Mouse (Mus musculus): ENCODE results near the gene Kif3c. TPM values are rescaled to one million over a fixed set of nuclear protein-coding genes. Genes with fewer than 3 reads are reported as not detected.

The Kif3c gene
- polyA plus RNA-seq, 1 experiment, result 3.0 TPM

DNA sequence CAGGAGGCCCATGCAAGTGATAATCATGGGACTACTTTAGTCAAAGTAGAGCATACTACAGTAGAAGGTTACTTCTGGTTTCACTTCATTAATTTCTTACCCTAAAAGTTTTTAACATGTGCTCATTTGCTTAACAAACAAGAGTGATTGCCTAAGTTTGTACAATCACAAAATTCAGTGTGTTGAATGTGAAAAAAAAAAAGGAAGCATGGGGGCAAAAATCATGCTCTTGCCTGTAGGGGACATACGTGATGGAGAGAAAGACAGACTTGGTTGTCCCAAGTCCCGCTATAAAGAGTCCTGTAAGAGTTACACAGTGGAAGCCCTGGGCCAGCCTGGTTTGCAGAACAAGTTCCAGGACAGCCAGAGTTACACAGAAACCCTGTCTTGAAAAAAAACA lies 4.9 kb upstream of the Kif3c start:
- TF ChIP-seq CTCF (IDR thresholded peaks at IDR 0.05; ENCODE audit: control insufficient read depth, insufficient read depth, low read length) (no peak), POLR2A (IDR thresholded peaks at IDR 0.05; ENCODE audit: borderline replicate concordance, control insufficient read depth, low read depth, low read length) (no peak)
- Histone ChIP-seq H3K27ac (ENCODE audit: control insufficient read depth, insufficient read depth, low read depth, low read length, poor library complexity) (no peak overlapping the region), H3K4me1 (ENCODE audit: control insufficient read depth, insufficient read depth, low read length) (no peaks in the 10 kb centered on the region; the same call in 1 of the 2 replicates), H3K4me3 (replicated peaks; ENCODE audit: control insufficient read depth, low read depth, low read length) (no peak overlapping the region)
- 69% methylated on average over 2 of the region's 2 CpGs for WGBS

DNA sequence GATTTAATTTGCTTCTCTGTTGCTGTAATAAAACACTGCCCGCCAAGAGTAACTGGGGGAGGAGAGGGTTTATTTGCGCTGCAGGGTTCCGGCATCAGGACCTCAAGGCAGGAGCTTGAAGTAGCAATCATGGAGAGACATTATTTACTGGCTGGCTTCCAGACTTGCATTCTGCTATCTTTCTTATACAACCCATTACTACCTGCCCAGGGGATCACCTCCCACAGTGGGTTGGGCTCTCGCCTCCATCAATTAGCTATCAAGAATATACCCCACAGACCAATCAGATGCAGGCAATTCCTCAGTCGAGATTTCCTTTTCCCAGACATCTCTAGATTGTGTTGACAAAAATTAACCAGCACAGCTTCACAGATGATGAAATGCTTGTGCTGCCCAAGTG lies 856 bp upstream of the Kif3c start:
- TF ChIP-seq CTCF (IDR thresholded peaks at IDR 0.05; ENCODE audit: control insufficient read depth, insufficient read depth, low read length) (no peak), POLR2A (IDR thresholded peaks at IDR 0.05; ENCODE audit: borderline replicate concordance, control insufficient read depth, low read depth, low read length) (no peak)
- no peaks in the 10 kb centered on the region; the same call in 1 of the 2 replicates for H3K4me1 ChIP-seq (ENCODE audit: control insufficient read depth, insufficient read depth, low read length)
- H3K4me3 ChIP-seq (replicated peaks; ENCODE audit: control insufficient read depth, low read depth, low read length), result no peak overlapping the region
- 86% methylated on average over 5 of the region's 5 CpGs for WGBS
- H3K27ac ChIP-seq (ENCODE audit: control insufficient read depth, insufficient read depth, low read depth, low read length, poor library complexity), result no peak overlapping the region

DNA sequence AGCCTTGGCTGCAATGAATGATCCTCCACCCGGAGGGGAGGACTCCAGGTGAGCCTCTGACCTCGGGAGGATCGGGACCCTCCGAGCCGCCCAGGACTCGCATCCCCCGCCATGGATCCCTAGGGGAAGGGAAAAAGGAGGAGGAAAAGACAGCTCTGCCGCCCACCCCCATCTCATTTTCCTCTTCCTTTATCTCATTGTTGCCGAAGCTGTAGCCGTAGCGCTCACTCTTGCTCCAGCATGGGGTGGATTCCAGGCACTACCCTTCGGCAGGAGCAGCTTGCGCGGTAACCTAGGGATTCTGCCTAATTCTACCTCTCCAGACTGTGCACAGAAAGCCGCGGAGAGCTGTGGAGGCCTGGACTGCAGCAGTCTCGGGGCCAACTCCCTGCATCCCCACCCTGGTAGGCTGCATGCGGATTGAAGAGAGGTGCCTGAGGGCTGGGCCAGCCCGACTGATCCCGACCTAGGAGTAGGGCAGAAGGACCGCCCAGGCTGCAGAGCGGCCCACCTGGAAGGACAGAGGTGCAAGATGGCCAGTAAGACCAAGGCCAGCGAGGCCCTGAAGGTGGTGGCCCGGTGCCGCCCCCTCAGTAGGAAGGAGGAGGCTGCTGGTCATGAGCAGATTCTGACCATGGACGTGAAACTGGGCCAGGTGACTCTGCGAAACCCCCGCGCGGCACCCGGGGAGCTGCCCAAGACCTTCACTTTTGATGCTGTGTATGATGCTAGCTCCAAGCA lies 687 bp downstream of the Kif3c start:
- no peak overlapping the region for H3K27ac ChIP-seq (ENCODE audit: control insufficient read depth, insufficient read depth, low read depth, low read length, poor library complexity)
- H3K4me3 ChIP-seq (replicated peaks; ENCODE audit: control insufficient read depth, low read depth, low read length), result peak overlapping the region; percentile 76
- TF ChIP-seq POLR2A (IDR thresholded peaks at IDR 0.05; ENCODE audit: borderline replicate concordance, control insufficient read depth, low read depth, low read length) (0 out of 2 replicates have a peak, but pooled peaks have one; percentile 20), CTCF (IDR thresholded peaks at IDR 0.05; ENCODE audit: control insufficient read depth, insufficient read depth, low read length) (no peak)
- WGBS, result 15% methylated on average over 31 of the region's 31 CpGs
- H3K4me1 ChIP-seq (ENCODE audit: control insufficient read depth, insufficient read depth, low read length), result no peaks in the 10 kb centered on the region; the same call in 1 of the 2 replicates

DNA sequence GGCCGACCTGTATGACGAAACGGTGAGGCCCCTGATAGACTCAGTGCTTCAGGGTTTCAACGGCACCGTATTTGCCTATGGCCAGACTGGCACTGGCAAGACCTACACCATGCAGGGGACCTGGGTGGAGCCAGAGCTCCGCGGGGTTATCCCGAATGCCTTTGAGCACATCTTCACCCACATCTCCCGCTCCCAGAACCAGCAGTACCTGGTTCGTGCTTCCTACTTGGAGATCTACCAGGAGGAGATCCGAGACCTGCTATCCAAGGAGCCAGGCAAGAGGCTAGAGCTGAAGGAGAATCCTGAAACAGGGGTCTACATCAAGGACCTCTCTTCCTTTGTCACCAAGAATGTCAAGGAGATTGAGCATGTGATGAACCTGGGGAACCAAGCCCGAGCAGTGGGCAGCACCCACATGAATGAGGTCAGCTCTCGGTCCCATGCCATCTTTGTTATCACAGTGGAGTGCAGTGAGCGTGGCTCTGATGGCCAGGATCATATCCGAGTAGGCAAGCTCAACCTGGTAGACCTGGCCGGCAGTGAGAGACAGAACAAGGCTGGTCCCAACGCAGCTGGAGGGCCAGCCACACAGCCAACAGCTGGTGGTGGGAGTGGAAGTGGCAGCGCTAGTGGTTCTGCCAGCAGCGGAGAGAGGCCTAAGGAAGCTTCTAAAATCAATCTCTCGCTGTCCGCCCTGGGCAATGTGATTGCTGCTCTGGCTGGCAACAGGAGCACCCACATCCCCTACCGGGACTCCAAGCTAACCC lies 1.4 kb downstream of the Kif3c start:
- Histone ChIP-seq H3K27ac (ENCODE audit: control insufficient read depth, insufficient read depth, low read depth, low read length, poor library complexity) (no peak overlapping the region), H3K4me3 (replicated peaks; ENCODE audit: control insufficient read depth, low read depth, low read length) (no peak overlapping the region), H3K4me1 (ENCODE audit: control insufficient read depth, insufficient read depth, low read length) (no peaks in the 10 kb centered on the region; the same call in 1 of the 2 replicates)
- WGBS, result 81% methylated on average over 22 of the region's 22 CpGs
- no peak for TF ChIP-seq POLR2A (IDR thresholded peaks at IDR 0.05; ENCODE audit: borderline replicate concordance, control insufficient read depth, low read depth, low read length)
- no peak for TF ChIP-seq CTCF (IDR thresholded peaks at IDR 0.05; ENCODE audit: control insufficient read depth, insufficient read depth, low read length)

DNA sequence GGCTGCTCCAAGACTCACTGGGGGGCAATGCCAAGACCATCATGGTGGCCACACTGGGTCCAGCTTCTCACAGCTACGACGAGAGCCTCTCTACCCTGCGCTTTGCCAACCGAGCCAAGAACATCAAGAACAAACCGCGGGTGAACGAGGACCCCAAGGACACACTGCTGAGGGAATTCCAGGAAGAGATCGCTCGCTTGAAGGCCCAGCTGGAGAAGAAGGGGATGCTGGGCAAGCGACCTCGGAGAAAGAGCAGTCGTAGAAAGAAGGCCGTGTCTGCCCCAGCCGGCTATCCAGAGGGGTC lies 2.0 kb downstream of the Kif3c start:
- WGBS, result 91% methylated on average over 14 of the region's 14 CpGs
- no peak overlapping the region for H3K27ac ChIP-seq (ENCODE audit: control insufficient read depth, insufficient read depth, low read depth, low read length, poor library complexity)
- no peak overlapping the region for H3K4me3 ChIP-seq (replicated peaks; ENCODE audit: control insufficient read depth, low read depth, low read length)
- TF ChIP-seq POLR2A (IDR thresholded peaks at IDR 0.05; ENCODE audit: borderline replicate concordance, control insufficient read depth, low read depth, low read length) (no peak), CTCF (IDR thresholded peaks at IDR 0.05; ENCODE audit: control insufficient read depth, insufficient read depth, low read length) (no peak)
- H3K4me1 ChIP-seq (ENCODE audit: control insufficient read depth, insufficient read depth, low read length), result no peaks in the 10 kb centered on the region; the same call in 1 of the 2 replicates

DNA sequence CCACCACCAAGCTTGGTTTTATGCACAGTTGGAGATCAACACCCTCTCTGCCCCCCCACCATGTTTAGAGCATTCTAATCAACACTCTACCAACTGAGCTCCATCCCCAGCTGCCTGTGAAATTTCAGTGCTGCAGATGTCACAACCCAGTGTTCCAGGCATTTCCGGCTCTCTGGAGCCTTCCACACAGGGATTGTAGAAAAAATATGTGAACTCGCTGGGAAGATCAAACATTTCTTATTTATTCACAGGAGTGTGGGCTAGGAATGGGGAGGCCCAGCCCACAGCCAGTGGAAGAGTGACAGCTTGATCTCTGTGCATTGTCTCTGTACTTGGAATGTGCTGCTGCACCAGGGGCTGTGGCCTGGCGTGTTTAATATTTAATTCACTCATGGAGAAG lies 3.8 kb downstream of the Kif3c start:
- WGBS, result 78% methylated on average over 3 of the region's 3 CpGs
- no peak overlapping the region for H3K27ac ChIP-seq (ENCODE audit: control insufficient read depth, insufficient read depth, low read depth, low read length, poor library complexity)
- H3K4me3 ChIP-seq (replicated peaks; ENCODE audit: control insufficient read depth, low read depth, low read length), result no peak overlapping the region
- TF ChIP-seq CTCF (IDR thresholded peaks at IDR 0.05; ENCODE audit: control insufficient read depth, insufficient read depth, low read length) (no peak), POLR2A (IDR thresholded peaks at IDR 0.05; ENCODE audit: borderline replicate concordance, control insufficient read depth, low read depth, low read length) (no peak)
- H3K4me1 ChIP-seq (ENCODE audit: control insufficient read depth, insufficient read depth, low read length), result no peaks in the 10 kb centered on the region; the same call in 1 of the 2 replicates

DNA sequence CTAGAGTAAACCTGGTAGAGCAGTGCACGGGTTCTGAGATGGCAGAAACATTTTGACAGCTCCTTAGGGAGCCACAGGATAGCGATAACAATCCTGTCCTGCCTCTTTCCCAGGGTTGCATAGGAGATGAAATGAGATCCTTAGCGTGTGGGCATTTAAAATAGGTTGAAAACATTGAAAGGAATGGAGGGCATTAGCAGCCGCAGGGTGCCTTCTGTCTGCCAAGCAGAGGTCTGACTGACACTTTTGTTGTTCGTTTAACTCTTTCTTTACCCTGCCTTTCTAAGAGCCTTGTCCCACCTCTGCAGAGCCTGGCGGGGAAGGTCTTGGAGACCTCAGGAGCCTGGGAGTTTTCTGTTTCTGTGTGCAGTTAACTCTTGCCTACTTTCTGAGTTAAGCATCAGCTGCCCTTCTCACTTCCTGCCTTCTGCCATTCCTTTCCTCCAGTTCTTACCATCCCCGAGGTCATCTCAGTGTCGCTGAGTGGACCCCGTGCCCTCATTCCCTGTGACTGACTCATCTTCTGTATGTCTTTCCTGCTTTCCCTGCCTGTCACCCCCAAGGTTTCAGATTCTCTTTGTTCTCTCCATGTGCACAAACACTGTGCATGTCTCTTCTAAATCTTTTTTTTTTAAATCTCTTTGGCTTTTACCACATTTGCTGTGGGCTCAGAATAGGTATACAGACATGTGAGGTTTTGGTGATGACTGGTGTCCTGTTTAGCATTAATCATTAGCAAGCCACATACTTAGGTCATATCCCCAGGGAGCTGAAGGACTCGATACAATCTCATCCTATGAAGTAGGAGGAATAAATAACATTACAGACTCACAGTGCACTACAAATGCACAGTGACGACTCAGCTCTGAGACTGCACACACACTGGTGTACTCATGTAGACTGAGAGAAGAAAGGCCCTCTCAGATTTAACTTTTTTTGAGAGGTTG lies 6.3 kb downstream of the Kif3c start:
- WGBS, result 76% methylated on average over 11 of the region's 11 CpGs
- TF ChIP-seq POLR2A (IDR thresholded peaks at IDR 0.05; ENCODE audit: borderline replicate concordance, control insufficient read depth, low read depth, low read length), result no peak
- no peak for TF ChIP-seq CTCF (IDR thresholded peaks at IDR 0.05; ENCODE audit: control insufficient read depth, insufficient read depth, low read length)
- no peak overlapping the region for H3K27ac ChIP-seq (ENCODE audit: control insufficient read depth, insufficient read depth, low read depth, low read length, poor library complexity)
- H3K4me3 ChIP-seq (replicated peaks; ENCODE audit: control insufficient read depth, low read depth, low read length), result no peak overlapping the region
- H3K4me1 ChIP-seq (ENCODE audit: control insufficient read depth, insufficient read depth, low read length), result no peaks in the 10 kb centered on the region
